Mouse (Mus musculus): Measurements from ENCODE around the gene Stau1.

The Stau1 gene

DNA sequence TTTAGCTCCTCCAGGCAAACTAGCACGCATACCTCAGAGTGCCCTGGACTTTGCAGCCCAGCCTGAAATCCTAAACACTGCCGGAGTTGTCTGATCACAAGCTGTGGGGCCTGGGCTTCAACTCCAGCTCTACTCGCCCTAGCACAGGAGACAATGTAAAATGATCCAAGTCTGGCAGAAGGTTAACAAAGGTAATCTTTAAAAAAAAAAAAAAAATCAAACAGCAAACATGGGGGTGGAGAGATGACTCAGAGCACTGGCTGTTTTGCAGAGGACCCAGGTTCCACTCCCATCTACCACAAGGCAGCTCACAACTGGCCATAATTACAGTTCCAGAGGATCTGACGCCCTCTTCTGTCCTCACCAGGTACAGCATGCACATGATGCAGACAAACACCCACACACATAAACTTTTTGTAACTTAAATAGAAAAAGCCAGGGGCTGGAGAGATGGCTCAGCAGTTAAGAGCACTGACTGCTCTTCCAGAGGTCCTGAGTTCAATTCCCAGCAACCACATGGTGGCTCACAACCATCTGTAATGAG lies 12.7 kb downstream of the Stau1 start:
- DNase-seq: no peak

DNA sequence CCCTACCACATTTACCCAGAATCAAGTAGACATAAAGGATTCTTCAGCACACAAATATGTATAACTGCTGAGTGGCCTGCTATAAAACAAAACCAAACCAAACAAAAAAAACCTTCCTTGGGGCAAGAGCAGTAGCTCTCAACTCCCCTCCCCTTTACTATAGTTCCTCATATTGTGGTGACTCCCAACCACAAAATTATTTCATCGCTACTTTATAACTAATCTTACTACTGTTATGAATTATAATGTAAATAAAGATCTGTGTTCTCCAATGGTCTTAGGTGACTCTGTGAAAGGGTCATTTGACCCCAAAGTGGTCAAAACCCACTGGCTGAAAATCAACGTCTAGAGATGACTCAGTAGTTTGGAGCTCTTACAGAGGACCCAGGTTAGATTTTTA lies 15.9 kb downstream of the Stau1 start:
- no peak for DNase-seq

DNA sequence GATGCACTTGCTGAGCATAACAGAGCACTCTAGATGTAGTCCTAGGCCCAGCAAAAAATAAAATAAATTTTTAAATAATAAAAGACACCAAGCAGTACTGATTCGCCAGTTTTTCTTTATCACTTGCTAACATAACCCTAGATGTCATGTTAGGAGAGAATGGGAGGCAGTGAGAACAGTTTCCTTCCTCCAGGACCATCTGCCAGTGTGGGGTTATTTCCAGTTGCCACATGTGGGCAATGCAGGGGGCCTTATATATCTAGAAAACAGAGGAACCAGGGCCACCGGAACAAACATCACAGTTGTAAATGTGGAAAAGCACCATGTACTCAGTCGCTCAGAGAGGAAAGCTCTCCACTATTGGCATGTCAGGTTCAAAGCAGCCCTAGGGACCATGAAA lies 18.6 kb downstream of the Stau1 start:
- no peak for DNase-seq

DNA sequence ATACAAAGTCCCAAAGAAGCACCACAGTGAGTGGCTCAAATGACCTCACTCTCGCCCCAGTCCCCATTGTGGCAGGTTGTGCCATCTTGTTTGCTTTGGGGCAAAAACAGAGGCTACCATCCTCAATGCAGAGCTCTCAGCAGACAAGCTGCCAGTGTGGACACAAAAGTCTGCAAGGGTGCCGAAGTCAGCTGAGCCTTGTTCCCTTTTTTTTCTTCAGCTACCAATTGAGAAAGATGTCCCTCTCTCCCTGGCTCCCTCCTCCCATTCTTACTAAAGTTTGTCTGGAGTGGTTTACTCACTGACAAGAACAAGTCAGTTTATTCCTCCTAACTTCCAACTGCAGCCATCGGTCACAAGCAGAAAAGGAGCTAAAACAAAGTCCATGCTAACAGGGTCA lies 19.7 kb downstream of the Stau1 start:
- DNase-seq: no peak

DNA sequence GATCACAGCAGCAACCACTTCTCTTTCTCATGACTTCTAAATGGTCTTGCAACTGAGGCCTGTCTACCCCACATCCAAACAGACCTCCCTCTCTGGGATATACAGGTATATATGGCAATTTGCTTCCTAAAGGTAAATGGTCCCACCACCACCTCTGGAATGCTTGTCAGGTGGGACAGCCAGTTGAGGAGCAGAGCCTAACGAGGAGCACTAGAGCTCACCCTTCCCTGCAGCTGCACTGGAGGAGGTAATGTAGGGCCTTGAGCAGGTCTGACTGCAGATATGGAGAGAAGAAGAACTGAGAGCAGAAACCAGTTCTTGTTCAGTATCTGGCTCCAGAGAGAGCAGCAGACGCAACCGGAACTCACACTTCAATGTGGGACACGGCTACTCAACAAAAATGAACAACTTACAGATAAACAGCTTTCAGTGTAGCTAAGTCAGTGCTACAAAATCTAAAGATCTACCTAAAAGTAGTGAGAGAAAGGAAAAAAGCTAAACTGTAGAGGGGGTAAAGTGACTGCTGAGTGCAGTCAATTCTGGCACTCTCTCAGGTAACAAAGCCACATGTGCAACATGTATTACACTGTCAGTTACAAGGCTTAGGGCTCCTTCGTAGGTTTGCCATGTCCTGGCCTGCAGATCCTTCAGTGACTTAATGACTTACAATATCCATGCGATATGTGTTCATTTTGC lies 21.8 kb downstream of the Stau1 start:
- DNase-seq: no peak

DNA sequence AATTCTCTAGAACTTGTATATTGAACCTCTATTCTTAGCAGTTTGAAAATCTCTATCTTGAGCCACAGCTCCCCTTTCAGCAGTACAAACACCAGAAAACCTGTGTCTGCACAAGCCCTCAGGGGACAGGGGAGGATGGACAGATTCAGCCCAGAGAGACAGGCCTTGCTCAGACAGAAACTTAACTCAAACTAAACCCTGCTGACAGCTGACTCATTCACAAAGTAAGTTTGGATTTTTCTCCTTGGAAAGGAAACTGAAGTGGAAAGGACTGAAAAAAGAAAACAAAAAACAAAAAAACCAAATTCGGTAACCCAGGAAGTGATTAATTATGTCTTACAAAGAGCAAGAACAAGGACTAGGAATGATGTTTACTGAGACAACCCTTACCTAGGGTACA lies 22.9 kb downstream of the Stau1 start:
- DNase-seq: no peak

DNA sequence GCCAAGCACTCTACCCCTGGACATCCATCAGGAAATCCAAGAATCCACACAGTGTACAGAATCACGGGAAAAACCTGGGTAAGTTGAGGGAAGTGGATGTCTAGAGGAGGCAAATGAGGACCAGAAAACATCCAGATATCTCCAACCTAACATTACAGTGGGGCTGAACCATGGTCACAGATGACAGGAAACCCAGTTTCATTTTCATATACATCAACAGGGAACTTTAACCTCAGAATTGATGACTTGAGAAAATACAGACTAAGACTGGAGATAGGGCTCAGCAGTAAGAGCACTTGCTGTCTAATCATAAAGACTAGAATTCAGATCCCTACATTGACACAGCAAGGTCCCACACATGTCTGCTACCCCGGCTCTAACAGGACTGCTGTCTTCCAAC lies 31.3 kb downstream of the Stau1 start:
- DNase-seq: no peak

DNA sequence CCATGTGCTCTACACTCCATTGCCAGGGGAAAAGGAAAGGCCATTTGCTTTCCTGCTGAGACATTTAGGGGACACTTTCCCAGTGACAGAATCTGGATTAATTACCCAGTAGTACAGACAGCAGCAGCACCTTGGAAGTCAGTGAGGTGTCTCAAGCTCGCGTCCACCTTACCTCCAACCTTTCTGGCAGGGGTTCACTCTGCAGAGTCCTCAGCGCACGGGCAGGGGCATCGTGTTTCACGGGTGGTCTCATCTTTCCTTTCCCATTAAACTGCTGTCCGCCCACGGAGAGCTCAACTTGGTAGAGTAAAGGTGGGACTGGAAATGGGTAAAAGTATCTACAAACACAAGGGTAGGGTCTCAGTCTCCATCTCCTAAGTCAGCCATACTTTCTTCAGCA lies 32.8 kb downstream of the Stau1 start:
- no peak for DNase-seq

DNA sequence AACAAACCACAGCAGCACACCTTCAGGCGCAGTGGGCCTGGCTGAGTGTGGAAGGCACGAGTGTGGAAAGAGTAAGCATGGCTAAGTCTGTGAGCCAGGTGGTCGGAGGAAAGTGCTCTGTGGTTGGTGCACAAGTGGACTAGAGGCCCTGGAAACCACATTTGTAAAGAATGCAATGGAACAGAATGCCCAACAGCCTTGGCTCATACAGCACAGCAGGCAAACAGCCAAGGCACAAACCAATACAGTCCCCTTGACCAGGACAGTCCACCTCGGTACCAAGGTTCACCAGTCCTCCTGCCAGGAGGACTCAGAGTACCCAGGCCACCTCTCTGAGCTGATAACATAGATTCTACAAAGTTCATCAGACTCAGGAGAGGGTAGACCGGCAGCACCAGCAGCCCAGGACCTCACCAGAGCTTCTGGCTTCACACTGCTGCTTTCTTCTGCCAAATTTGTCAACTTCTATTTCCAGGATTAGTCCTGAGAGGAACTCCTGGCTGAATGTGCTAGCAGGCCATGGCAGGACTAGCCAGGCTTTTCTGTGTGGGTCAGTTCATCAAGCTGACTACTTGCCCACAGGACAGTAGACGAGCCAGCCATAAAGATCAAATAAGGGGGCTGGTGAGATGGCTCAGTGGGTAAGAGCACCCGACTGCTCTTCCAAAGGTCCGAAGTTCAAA lies 35.3 kb downstream of the Stau1 start:
- DNase-seq: no peak

DNA sequence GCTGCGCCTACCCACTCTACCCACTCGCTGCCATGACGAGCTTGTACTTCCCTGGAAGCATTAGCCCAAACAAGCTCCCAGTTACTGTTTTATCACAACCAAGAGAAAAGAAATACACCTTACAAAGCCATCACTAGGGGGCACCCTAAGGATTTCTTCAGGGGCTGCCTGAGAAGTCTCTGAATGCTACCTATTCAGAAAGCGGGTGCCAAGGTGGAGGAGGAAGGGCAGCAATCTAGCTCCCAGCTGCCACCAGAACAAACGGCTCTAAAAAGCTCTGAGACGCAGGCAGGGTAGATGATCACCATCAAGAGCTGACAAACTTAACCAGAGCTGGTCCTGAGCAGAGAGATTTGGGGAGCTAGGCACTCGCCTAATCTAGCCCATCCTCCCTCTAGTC lies 39.3 kb downstream of the Stau1 start:
- DNase-seq: peak; percentile 39

DNA sequence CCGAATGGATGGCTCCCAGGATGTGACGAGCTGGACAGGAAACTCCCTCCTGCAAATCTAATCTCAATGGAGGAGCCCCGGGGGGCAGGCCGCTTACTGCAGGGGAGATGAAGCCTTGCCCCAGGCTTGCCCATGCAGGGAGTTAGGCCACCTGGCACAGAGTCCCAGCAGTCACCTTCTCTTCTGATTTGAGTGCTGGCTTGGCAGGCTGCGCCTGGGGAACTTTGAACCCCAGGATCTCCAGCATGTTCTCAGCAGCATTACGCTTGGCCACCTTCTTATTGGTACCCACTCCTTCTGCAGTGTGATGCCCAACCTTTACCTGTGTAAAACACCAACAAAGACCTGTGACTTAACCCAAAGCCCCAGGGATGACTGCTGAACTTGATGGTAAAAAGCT lies 43.9 kb downstream of the Stau1 start:
- DNase-seq: no peak

DNA sequence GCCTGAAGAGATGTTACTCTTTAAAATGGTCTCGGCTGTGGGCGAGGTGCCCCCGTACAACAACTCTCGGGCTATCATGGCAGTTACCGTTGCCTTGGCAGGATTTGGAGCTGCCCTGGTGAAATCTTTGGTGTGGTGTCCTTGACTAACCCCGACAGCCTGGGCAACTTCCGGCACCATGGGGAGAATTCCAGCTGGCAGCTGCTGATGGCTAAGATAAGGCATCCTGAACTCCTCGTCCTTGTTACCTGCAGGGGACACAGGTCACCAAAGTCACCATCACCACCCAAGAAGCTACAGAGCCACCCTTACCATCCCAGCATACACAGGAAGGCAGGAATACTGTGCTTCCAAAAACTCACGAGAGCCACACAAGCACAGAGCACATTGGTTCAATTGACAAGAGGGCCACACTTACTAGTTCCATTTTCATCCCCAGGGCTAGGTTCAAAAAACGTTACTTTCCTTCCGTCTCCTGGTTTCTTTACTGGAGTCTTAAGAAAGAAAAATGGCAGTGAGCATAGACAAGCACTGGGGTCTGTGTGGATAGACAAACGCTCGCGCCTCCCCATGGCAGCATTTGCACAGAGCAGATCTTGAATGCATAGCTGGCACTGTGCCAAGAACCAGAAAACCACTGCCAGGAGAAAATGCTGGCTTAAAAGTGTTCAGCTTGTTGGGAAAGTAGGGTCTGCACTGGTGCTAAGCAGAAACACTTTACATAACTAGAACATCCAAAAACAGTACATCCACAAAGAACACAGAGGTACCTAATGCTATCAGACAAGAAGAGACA lies 45.0 kb downstream of the Stau1 start:
- no peak for DNase-seq

DNA sequence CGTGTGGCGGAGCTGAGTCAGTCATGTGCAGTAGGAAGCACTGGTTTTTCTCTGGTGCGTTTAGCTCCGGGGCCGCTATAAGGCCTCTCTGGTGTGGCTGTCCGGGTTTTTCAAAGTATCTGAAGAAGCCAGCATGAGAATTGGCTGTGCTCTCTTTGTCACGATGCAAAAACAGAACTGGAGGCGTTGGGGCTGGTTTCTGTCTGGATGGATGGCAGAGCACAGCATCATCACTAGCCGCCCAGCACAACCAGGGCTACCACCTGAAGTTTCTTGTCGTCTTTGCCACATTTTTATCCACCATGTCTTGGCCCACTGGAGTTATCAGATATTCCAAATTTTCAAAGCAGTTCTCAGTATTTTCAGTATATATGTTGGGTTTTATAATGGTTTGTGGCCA lies 47.2 kb downstream of the Stau1 start:
- no peak for DNase-seq

DNA sequence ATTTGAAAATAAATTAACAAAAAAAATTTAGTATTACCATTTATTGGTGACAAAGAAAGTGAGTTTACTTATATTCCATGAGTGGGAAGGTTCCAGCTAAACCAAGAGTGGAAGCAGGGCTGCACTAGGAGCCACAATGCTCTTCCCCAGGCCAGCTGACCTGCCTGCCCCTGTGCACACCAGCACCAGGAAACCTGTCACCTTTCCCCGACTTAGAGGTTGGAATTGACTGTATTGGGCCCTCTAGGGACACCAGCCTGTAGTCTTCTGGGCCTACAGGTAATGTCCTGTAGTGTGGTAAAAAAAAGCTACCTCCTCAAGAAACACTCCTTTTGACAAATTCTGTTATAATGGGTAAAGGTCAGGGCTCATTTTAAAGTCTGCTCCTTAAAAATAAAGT lies 47.9 kb downstream of the Stau1 start:
- DNase-seq: no peak

DNA sequence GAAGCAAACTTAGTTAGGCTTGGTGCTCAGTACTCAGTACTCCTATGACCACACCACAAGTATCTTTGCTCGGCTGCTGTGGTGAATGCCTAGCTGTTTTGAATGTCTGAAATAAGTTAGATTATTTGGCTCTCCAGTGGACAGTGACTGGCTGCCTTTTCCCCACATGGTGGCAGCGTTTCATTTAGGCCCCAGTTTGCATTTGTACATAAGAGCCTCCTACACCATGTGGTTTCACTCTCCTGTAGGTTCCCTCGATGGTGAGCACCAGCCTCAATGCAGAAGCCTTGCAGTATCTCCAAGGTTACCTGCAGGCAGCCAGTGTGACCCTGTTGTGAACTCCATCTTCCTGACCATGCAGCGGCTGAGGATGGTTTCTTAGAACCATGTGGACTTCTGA lies 50.6 kb downstream of the Stau1 start:
- no peak for DNase-seq

DNA sequence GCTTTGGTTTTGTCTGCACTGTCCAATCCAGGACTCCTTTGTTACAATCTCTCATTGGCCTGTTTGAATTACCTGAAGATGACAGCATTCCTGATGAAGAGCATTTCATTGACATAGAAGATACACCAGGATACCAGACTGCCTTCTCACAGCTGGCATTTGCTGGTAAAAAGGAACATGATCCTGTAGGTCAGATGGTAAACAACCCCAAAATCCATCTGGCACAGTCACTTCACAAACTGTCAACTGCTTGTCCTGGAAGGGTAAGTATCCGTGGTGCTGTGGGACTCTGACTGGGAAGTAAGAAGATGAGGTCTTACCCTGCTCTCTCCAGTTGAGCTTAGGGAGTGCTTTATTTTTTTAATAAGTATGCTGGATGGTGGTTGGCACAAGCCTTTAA lies 51.8 kb downstream of the Stau1 start:
- DNase-seq: no peak

DNA sequence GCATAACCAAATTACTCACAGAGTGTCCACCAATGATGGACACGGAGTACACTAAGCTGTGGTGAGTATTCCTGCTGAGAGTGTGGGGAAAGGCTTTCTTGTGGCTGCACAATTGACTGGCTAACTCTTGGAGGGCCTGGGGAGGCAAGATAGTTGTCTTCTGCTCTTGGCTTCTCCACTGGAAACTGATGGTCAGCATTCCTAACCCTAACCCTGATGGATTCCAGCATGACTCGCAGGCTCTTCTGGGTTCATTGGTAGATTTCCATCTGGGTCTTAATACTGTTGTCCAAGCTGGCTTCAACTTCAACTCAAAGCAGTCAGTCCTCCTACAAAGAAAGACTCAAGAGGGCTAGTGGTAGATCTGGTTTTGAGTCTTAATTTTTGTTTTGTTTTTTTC lies 53.0 kb downstream of the Stau1 start:
- DNase-seq: no peak

DNA sequence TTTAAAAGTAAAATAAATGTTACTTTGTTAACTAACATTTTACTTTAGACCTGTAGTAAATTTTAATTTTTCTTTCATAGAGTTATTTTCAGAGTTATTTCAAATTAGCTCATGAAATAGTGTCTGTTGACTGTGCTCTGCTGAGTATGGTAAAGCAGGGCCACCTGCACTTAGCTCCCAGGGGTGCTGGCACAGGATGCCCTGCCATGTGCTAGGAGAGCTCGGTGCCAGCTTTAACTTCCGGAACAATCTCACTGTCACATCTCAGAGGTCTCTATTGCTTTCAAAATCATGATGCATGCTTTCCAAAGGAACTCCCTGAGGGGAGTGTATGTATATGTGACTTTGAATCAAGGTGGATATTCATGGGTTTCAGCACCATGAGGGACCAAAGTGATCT lies 59.9 kb downstream of the Stau1 start:
- no peak for DNase-seq

DNA sequence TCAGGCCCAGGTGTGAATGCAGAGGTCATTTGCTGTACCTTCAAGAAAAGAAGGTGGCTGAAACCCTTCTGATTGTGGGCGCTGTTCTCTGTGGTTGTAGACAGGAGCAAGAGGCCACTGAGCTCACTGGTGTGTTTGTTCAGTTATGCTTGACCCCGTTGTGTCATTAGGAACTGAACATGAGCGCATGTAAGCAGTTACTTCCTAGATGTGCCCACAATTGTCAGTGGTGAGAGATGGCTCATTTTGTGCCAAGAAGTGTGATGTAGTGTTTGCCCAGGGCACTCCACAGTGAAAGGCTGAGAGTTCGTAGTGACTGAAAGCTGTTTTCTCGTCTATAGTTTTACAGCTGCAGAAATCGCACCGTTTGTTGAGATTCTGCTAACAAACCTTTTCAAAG lies 60.5 kb downstream of the Stau1 start:
- no peak for DNase-seq

DNA sequence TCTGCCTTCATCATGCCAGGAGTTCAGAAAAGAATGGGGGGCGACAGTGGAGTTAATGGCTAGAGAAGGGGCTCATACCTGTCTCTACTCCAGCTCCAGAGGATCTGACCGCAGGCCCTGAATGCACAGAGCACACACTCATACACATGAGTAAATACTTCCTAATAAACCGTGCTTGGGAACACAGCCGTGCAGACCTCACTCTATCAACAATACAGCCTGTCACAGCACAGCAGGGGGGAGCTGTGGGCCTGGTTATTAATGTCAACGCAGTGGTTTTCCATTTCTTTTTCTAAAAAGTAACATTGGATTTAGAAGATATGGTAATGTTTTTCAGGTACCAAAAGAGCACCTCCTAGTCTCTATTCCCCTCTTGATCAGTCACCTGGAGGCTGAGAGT lies 61.7 kb downstream of the Stau1 start:
- DNase-seq: no peak

DNA sequence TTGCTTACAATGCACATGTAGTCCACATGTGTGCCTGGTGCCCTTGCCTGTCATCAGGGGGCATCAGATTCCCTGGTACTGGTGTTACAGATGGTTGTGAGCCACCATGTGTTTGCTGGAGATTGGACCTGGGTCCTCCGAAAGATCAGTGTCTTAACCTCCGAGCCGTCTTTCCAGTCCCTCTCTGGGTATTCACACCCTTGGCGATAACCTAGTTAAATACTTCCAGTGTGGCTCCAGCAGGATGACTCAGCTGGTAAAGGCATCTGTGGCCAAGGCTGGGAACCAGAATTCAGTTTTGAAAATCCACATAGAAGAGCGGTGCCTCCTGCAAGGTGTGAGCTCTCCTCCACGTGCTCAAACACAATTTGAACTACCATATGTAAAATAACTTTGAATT lies 62.2 kb downstream of the Stau1 start:
- DNase-seq: no peak

DNA sequence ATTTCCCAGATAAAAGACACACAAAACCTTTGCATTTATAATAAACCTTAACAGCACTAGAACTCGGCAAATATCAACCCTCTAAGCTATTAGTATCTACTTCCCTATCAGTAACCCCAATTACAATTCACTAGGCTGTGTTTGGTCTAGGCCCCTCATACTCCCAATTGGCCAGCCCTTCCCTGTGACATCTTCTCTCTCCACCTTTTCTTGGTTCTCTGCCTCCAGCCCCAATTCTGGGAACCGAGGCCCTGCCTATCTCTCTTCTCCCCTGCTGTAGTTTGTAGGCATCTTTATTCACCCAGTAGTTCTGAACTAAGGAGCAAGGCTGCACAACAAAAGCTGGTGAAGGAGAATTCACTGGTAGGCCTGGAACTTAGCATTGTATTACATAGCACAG lies 72.1 kb downstream of the Stau1 start:
- DNase-seq: no peak

DNA sequence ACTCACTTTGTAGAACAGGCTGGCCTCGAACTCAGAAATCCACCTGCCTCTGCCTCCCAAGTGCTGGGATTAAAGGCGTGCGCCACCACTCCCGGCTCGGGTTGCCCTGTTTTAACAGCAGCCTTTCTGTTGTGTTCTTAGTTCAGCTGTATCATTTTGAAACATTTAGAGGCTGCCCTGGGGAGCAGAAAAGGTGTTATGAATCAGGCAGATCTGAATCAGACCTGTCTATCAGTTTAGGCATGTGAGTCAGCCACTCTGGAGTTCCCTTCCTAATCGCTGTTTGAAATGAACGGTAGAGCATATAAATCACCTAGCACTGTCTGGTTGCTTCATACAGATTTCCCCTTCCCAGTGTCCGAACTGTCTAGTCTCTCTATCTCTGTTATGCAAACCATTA lies 85.6 kb downstream of the Stau1 start:
- DNase-seq: no peak

DNA sequence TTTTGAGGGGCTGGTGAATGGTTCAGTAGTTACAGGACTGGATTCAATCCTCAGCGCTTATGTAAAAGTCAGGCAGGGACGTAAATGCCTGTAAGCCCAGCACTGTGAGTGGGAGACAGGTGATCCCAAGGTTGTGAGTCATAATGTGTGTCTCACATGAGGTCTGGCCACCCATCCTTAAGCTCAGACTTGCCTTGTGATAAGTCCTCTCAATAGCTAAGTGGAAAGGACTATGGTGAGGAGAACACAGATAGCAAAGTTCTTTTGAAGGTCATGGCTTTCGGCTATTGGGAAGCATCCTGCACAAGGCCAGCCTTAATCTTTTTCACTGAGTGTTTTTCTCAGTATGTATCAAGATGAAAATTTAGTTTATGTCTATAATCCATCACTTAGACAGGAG lies 86.4 kb downstream of the Stau1 start:
- DNase-seq: no peak

All from right cerebral cortex, postnatal 25 days (tissue).